Mouse (Mus musculus): ENCODE results near the gene Shroom1. TPM values are rescaled to one million over a fixed set of nuclear protein-coding genes. Genes with fewer than 3 reads are reported as not detected.
"Not testable (repeated sequence)": the region's sequence is repeated elsewhere in the genome, so short reads cannot be mapped to it uniquely, and the experiment has no call there.

The Shroom1 gene
- total and polyA plus RNA-seq, 2 experiments from 2014 or later: 2.4 to 7.1 TPM

DNA sequence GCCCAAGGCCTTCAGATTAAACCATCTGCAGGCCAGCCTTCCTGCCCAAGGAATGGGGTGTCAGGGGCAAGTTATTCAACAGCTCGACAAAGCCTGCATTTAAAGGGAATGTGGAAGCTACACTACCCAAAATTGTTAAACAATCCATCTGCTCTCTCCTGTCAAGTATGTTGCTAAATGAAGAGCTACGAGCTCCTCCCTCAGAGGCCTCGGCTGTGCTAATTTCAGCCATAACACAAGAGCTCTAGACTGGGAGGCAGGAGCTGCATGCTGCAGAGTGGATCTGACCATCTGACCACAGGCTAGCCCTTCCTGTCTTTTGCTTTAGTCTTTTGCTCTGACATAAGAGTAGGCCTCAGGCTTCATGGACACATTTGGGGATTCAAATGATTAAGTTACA lies 31.8 kb upstream of the Shroom1 start:
- Histone ChIP-seq H3K27ac (no peak overlapping the region), H3K36me3 (ENCODE audit: insufficient read depth, low read length) (peaks cover 20% of the 10 kb centered on the region; the same call in 1 of the 2 replicates), H3K4me1 (ENCODE audit: insufficient read depth, low read length) (peaks cover 7% of the 10 kb centered on the region), H3K4me3 (ENCODE audit: low read length) (no peak overlapping the region), H3K4me2 (ENCODE audit: low read depth, low read length) (no peak overlapping the region), H3K9me3 (ENCODE audit: low read length) (no peaks in the 10 kb centered on the region), H3K9ac (replicated peaks; ENCODE audit: low read length) (no peak overlapping the region), H3K27me3 (ENCODE audit: insufficient read depth, low read length) (no peaks in the 10 kb centered on the region)
- WGBS: 84% methylated on average over 3 of the region's 3 CpGs
- ATAC-seq: no peak
- TF ChIP-seq CTCF (IDR thresholded peaks at IDR 0.05; ENCODE audit: low read depth): no peak
- DNase-seq (ENCODE audit: low spot score): no peak

DNA sequence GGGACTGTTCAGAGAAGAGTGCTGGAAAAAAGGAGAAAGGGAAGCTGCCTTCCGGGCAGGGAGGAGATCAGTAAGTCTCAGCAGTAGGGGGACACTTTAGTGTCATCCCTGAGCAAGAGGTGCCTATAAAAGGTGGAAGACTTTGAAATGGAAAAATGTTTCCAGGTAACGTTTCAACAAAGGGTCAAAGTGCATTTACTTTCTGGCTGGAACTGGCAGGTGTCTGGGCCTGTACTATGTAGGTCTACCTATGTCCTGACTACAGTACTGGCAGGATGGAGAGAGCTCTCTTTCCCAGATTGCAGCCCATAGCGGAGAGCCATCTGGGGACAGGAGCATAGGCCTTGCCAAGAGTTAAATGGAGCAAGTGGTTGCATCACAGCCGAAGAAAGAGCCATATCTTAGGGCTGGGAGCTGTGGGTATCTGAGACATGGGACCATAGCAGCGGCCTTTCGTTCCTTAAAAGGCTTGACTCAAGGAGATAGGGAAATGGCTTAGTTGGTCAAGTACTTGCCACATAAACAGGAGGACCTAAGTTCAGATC lies 31.2 kb upstream of the Shroom1 start:
- ATAC-seq: no peak
- H3K27me3 ChIP-seq (ENCODE audit: insufficient read depth, low read length): no peaks in the 10 kb centered on the region
- H3K9me3 ChIP-seq (ENCODE audit: low read length): no peaks in the 10 kb centered on the region
- H3K27ac ChIP-seq: no peak overlapping the region
- no peak overlapping the region for H3K4me2 ChIP-seq (ENCODE audit: low read depth, low read length)
- H3K9ac ChIP-seq (replicated peaks; ENCODE audit: low read length): no peak overlapping the region
- peaks cover 7% of the 10 kb centered on the region for H3K4me1 ChIP-seq (ENCODE audit: insufficient read depth, low read length)
- DNase-seq (ENCODE audit: low spot score): no peak
- peaks cover 20% of the 10 kb centered on the region; the same call in 1 of the 2 replicates for H3K36me3 ChIP-seq (ENCODE audit: insufficient read depth, low read length)
- no peak overlapping the region for H3K4me3 ChIP-seq (ENCODE audit: low read length)
- TF ChIP-seq CTCF (IDR thresholded peaks at IDR 0.05; ENCODE audit: low read depth): no peak
- whole genome bisulfite sequencing: 82% methylated on average over 6 of the region's 6 CpGs

DNA sequence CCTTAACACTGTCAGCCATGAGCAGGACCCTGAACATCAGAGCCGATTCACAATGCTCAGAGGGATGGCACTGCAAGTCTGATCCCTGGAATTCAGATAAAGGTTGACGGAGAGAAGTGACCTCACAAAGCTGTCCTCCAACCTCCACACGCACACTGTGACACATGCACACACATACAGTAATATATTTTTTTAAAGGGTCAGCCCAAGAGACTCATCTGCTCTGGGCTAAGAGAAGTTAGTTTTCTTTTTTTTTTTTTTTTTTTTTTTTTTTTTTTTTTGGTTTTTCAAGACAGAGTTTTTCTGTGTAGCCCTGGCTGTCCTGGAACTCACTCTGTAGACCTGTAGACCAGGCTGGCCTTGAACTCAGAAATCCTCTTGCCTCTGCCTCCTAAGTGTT lies 30.1 kb upstream of the Shroom1 start:
- not testable (repeated sequence) for H3K9me3 ChIP-seq (ENCODE audit: low read length); H3K4me2 ChIP-seq (ENCODE audit: low read depth, low read length); H3K9ac ChIP-seq (replicated peaks; ENCODE audit: low read length); ATAC-seq; H3K27ac ChIP-seq; DNase-seq (ENCODE audit: low spot score); H3K27me3 ChIP-seq (ENCODE audit: insufficient read depth, low read length); H3K4me3 ChIP-seq (ENCODE audit: low read length)
- WGBS: 89% methylated on average over 3 of the region's 3 CpGs
- H3K36me3 ChIP-seq (ENCODE audit: insufficient read depth, low read length): peaks cover 16% of the 10 kb centered on the region; the same call in 1 of the 2 replicates
- peaks cover 11% of the 10 kb centered on the region for H3K4me1 ChIP-seq (ENCODE audit: insufficient read depth, low read length)

DNA sequence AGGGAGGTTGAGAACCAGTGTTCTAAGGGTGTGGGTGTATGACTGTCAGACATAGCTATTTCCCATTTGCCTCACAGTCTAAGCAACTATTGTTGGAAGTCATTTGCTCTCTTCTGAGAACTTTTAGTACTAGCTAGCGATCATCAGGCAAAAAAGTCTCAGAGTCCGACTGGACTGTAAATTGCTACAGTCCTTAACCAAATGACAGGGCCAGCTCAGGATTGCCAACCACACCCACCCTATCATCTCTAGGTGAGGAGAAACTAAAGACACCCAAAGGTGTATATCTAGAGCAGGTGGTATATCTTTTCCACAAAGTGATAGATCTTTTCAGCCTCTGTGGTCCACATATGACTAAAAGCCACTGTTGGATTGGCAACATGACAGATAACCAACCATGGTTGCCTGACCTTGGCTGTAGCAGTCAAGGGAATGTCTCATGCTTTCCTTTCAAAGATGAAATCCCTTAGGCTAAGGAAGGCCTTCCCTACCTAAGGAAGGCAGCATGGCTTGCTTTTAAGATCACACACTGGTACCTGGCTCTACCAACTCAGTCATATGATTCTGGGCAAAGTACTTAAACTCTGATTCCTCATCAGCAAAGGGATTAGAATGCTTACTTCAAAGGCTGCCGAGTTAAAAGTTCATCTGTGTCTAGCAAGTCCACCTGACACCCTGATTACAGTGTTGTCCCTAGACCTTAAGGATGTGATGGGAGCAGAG lies 28.9 kb upstream of the Shroom1 start:
- Histone ChIP-seq H3K9ac (replicated peaks; ENCODE audit: low read length) (no peak overlapping the region), H3K36me3 (ENCODE audit: insufficient read depth, low read length) (peaks cover 16% of the 10 kb centered on the region; the same call in 1 of the 2 replicates), H3K9me3 (ENCODE audit: low read length) (no peaks in the 10 kb centered on the region), H3K4me1 (ENCODE audit: insufficient read depth, low read length) (peaks cover 11% of the 10 kb centered on the region), H3K4me3 (ENCODE audit: low read length) (no peak overlapping the region), H3K27ac (no peak overlapping the region), H3K4me2 (ENCODE audit: low read depth, low read length) (no peak overlapping the region), H3K27me3 (ENCODE audit: insufficient read depth, low read length) (no peaks in the 10 kb centered on the region)
- TF ChIP-seq CTCF (IDR thresholded peaks at IDR 0.05; ENCODE audit: low read depth): no peak
- DNase-seq (ENCODE audit: low spot score): no peak
- ATAC-seq: no peak
- 93% methylated on average over 3 of the region's 3 CpGs for WGBS

DNA sequence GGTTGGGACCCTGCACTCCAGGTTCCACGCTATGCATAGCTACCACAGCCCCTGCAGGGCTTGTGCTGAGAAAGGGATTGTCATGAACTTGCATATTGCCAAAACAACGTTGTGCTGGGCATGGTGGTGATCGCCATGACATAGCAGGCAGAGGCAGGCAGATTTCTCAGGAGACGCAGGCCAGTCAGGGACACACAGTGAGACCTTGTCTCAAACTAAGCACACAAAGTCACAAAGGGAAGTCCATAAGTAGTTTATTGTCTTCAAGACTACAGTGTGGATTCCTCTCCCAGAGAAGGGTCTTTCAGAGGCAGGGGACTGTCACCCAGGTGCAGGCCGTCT lies 28.3 kb upstream of the Shroom1 start:
- H3K9me3 ChIP-seq (ENCODE audit: low read length): no peaks in the 10 kb centered on the region
- H3K27ac ChIP-seq: no peak overlapping the region
- ATAC-seq (no peak), DNase-seq (ENCODE audit: low spot score) (no peak)
- H3K36me3 ChIP-seq (ENCODE audit: insufficient read depth, low read length): peaks cover 16% of the 10 kb centered on the region; the same call in 1 of the 2 replicates
- no peak overlapping the region for H3K4me3 ChIP-seq (ENCODE audit: low read length)
- H3K9ac ChIP-seq (replicated peaks; ENCODE audit: low read length): no peak overlapping the region
- WGBS: 96% methylated on average over 5 of the region's 5 CpGs
- H3K4me2 ChIP-seq (ENCODE audit: low read depth, low read length): no peak overlapping the region
- H3K27me3 ChIP-seq (ENCODE audit: insufficient read depth, low read length): no peaks in the 10 kb centered on the region
- H3K4me1 ChIP-seq (ENCODE audit: insufficient read depth, low read length): peaks cover 11% of the 10 kb centered on the region
- TF ChIP-seq CTCF (IDR thresholded peaks at IDR 0.05; ENCODE audit: low read depth): no peak

DNA sequence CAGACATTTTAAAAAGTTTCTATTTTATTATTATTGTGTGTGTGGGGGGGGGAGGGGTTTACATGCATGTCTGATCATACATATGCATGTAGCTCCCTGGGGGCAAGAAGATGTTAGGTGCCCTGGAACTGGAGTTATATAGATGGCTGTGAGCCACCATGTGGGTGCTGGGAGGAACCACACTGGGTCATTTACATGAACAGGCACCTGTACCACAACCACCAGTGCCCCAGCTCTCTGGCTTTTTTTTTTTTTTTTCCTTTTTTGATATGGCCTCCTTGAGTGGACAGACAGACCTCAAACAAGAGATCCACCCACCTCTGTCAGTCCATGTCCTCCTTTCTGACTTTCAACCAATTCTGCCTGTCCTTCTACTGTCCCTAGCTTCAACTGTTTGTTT lies 27.8 kb upstream of the Shroom1 start:
- Histone ChIP-seq H3K4me3 (ENCODE audit: low read length) (no peak overlapping the region), H3K27ac (no peak overlapping the region), H3K36me3 (ENCODE audit: insufficient read depth, low read length) (peaks cover 16% of the 10 kb centered on the region; the same call in 1 of the 2 replicates), H3K4me1 (ENCODE audit: insufficient read depth, low read length) (peaks cover 11% of the 10 kb centered on the region), H3K9ac (replicated peaks; ENCODE audit: low read length) (peak overlapping the region; percentile 83; the same call in 1 of the 2 replicates), H3K9me3 (ENCODE audit: low read length) (no peaks in the 10 kb centered on the region), H3K4me2 (ENCODE audit: low read depth, low read length) (no peak overlapping the region), H3K27me3 (ENCODE audit: insufficient read depth, low read length) (no peaks in the 10 kb centered on the region)
- no peak for TF ChIP-seq CTCF (IDR thresholded peaks at IDR 0.05; ENCODE audit: low read depth)
- no peak for DNase-seq (ENCODE audit: low spot score)
- ATAC-seq: no peak

DNA sequence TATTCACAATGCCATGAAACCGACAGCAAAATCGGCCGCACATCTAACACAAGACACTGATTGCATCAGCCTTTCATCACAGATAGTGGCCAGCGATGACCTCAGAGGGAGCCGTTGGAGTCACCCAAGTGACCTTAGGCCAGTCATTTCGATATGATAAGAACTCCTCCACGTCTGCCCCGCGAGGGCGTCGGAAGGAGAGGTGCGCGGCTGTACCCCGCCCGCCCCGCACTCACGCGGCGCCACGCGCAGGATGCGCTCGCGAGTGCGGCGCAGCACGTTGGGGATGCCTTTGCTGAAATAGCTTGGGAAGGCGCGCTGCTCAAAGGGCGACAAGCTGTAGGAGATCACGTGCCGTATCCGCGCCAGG lies 26.7 kb upstream of the Shroom1 start:
- TF ChIP-seq CTCF (IDR thresholded peaks at IDR 0.05; ENCODE audit: low read depth): no peak
- H3K36me3 ChIP-seq (ENCODE audit: insufficient read depth, low read length): peaks cover 16% of the 10 kb centered on the region; the same call in 1 of the 2 replicates
- peak; percentile 67 for ATAC-seq
- H3K9ac ChIP-seq (replicated peaks; ENCODE audit: low read length): peak overlapping the region; percentile 83
- no peak for DNase-seq (ENCODE audit: low spot score)
- no peaks in the 10 kb centered on the region for H3K9me3 ChIP-seq (ENCODE audit: low read length)
- H3K4me1 ChIP-seq (ENCODE audit: insufficient read depth, low read length): peaks cover 11% of the 10 kb centered on the region
- no peaks in the 10 kb centered on the region for H3K27me3 ChIP-seq (ENCODE audit: insufficient read depth, low read length)
- peak overlapping the region; percentile 88 for H3K27ac ChIP-seq
- peak overlapping the region; percentile 83 for H3K4me2 ChIP-seq (ENCODE audit: low read depth, low read length)
- whole genome bisulfite sequencing: under 1% methylated on average over 34 of the region's 34 CpGs
- H3K4me3 ChIP-seq (ENCODE audit: low read length): peak overlapping the region; percentile 94

Data from hindbrain, postnatal 0 days (tissue).